Mouse (Mus musculus) A20 (cell line): ENCODE data around the gene Grxcr1.

ENCODE experiments used
- DNase-seq: peaks from one replicate; pipeline ENCODE4 v3.0.0-alpha.2; 2011; ENCODE audit warnings: low read depth, low spot score

The Grxcr1 gene

DNA sequence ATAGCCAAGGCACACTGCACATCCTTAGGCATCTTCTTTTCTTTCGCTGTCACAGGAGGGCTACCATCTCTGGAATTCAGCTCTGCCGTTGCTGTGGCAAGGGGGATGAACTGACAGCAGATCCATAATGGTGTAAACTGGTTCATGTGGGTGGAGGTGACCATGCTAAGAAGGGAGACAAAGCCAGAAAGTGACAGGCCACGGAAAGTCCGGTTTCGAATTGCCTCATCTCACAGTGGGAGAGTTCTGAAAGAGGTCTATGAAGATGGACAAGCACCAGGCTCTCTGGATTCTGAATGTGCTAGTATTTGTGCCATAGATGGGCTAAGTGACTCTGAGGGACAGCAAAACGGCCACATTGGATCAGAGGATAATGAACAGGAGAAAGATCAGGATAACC lies at the start of gene Grxcr1:
Grxcr1 (plus strand) TSS at position 92 of the 400 bp plus-strand sequence.
- no peak for DNase-seq

DNA sequence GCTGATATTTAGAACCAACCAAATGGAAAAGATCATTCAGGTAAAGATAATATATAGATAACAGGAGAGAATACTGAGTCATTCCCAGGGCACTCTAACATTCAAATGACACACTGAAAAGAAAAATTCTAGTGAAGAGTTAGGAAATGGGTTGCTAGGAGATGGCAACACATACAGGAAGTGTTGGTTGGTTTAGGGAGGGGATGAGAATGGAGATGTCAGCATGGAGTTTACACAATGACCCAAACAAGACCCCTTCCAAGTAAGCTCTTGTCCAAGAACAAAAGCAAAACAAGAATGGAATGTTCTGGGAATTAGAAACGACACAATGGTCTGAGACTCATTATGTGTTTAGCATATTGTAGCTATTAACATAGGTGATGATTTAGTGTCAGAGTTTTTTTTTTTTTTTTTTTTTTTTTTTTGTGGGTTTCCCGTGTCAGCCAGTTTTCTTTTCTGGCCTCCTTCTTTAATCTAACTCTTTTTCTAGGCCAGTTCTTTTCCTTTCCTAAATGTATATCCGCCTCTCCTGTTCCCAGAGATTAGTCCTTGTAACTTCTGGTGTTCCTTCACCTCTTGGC lies 49.6 kb upstream of the Grxcr1 start:
- DNase-seq, result no peak

DNA sequence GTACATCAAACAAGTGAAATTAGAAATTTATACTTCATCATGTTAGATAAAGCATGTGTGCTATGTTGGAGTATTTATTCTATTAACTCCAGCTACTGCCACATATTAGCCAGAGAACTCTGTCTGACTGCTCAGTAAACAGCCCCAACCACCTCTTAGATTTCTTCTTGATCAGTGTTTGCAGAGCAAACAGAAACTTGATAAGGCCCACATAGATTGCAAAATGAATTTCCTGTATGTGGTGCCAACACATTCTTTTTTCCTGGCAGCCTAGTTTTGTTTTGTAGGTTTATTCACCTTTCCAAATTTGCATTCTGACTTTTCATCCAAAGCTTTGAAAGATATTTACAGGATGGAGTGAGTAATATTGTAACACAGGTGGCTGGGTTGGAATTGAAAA lies 41.2 kb upstream of the Grxcr1 start:
- no peak for DNase-seq

DNA sequence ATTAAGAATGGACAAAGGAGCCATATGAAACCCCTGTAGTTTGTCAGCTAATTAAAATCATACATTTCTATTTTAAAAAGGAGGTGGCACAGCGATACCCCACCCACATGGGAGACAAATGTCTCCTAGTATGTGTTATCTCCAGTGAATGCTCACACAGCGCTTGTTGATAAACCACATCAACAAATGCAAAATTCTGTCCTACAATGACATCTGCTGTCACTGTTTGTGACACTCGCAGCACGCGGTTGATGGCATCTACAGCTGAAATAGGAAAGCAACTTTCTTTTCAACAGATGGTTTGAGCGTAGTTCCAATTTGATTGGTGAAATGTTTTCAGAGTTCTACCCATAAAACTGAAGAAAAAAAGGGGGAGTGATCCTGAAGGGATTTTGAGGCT lies 29.0 kb upstream of the Grxcr1 start:
- DNase-seq, result no peak

DNA sequence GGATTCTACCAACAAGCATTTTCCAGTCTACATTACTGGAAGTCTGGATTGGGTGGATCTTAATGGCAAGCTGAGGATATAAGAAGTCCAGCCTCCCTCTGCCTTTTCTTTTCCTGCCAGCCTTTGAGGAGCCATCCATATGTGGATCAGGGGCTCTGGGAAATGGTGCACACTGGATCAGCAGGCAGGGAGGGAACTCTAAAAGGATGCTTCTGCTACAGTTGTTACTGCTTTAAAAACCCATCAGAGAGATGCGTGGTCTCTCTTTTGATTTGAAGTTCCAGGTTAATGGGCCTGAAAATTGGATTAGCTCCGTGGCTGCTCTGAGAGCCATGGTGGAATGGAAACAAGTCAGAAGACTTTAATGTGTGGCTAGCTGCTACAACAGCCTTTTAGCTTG lies 27.7 kb upstream of the Grxcr1 start:
- DNase-seq, result no peak

DNA sequence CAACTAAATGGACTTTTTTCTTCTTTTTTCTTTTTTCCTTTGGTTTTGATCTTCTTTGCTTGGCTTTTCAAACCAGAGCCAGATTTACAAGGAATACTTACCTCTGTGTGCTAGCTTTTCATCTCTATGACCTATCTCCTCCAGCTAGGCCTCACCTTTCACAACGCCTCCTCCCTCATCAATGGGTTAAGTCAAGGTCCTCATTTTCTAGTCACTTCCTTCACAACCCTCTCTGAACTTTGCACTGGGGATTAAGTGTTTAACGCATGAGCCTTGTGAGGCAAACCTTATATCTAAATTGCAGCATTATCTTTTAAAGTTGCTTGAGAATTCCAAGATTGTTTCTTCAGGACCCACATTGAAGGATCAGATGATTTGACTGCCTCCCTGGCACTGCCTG lies 27.2 kb upstream of the Grxcr1 start:
- no peak for DNase-seq

DNA sequence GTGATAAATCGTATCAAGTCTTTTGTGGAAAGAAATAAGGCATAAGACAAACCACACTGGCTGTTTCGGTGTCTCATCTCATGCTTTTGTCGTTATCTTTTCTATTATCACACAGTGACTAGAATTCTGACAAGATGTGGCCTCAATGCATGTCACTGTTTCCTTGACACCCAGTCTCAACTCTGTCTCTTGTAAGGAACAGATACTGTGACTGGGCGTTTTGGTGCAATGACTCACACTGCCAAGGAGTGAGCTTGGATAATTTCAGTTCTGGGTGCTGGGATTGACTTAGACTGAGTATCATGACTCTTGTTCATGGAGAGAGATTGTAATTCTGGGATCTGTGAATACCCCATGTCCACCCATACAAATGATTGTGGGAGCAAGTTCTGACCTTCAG lies 24.6 kb upstream of the Grxcr1 start:
- DNase-seq, result no peak

DNA sequence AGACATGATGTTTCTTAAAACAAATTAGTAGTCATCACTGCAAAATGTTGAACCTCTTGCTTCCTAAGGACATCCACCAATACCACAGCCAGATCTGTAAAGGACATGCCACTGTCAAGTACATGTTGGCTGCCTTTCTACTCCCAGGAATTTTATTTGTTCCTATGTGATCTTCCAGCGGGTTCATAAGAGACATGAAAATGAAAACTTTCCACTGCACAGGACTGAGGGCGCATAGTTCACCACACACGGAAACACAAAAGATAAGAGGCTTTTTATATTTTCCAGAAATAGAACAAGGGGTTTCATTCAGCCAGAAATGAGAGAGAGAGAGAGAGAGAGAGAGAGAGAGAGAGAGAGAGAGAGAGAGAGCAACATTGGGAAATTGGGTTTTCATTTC lies 20.1 kb upstream of the Grxcr1 start:
- DNase-seq, result no peak

DNA sequence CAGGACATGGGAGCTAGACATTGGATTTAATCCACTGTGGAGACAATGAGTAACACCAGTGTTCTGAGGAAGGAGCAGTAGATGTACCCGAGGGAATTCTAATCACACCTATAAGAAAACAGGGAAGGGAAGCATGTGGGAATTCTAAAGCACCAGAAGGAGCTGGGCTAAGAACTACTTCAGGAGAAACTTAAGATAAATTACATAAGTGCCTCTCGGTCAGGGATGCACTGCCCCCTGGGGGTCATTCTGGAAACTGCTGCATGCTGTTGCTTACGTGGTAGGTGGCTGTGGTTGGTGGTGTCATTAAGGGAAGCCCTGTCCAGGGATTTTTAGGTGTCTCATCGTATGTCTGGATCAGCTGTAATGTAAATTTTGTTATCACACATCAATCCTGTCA lies 19.0 kb upstream of the Grxcr1 start:
- DNase-seq, result peak; percentile 62

DNA sequence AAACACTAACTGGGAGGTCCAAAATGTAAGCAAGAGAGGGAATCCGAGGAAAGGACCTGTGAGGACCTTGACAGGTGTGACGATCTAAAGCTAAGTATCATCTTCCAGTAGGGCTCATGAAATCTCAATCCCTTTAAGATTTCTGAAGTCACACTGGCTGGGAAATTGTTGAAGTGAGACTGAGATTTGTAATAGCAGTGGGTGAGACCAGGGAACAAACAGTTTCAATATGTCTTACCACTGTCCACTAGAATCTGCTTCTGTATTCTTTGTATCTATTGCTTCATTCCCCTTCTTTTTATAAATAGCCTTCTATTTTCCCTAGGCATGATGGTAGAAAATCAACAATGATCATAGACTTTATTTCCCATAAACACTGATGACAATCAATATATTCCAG lies 10.8 kb upstream of the Grxcr1 start:
- no peak for DNase-seq

DNA sequence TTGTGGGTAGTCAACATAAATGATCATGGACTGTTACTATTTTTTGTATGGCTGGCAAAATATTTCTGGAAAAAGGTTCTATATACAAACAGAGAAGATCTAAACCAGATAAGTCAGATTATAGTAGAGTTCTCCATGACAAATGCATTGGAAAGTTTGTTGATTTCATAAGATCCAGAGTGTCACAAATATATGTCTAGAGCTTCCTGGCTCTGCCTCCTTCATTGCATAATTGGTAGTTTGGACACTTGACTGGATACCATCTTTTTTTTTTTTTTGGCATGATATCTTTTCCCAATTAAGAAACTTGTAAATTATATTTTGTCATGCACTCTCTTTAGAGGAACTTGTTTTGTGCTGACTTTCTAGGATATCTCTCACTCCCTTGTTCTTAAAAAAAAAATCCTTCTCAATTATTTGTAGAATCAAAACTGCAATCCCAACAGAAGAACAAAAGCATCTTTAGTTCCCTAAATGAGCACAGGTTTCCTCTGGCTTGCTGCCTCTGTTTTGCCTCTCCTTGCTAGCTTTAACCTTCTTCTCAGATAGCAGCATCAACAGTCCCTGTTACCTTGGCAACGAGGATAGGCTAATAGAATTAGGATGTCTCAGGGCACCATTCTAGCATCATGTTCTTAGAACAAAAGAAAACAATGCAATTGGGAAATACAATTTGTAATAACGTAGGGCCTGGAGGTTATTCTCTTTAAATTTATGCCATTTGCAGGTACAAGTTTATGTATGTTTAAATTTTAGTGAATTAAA lies 4.8 kb upstream of the Grxcr1 start:
- DNase-seq, result no peak

DNA sequence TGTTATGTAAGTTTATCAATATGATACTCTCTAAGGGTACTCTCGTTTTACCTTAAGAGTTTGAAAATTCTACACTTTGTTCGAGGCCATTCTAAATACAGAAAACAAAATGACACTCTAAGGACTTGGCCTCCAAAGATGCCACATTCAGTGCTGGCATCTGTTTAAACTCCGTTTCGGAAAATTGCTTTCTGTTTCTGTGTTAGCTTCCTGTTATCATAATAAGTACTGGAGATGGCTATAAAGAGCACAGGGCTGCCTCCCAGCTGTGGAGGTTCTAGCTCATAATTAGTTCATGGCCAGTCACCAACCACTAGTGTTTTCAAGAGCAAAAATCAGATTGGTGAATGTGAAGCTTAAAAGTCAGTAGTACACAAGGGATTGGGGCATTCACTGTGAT lies 4.2 kb upstream of the Grxcr1 start:
- no peak for DNase-seq

DNA sequence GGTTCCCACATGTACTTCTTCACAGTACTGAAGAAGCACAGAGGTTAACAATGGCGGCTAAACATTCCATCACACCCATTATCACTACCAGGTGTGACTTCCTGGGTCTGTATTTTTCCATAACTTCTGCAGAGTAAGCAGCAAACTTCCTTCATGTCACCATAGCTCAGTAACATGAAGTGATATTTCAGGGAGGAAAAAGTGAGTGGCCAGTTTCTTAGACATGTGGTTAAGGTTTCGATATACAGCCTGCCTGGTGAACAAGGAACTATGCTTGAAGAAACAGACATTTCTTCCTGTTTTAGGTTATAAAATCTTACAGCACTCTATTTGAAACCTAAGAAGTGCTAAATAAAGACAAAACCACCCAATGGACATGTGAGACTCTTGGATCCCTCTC lies 1.7 kb downstream of the Grxcr1 start:
- DNase-seq, result peak; percentile 8

DNA sequence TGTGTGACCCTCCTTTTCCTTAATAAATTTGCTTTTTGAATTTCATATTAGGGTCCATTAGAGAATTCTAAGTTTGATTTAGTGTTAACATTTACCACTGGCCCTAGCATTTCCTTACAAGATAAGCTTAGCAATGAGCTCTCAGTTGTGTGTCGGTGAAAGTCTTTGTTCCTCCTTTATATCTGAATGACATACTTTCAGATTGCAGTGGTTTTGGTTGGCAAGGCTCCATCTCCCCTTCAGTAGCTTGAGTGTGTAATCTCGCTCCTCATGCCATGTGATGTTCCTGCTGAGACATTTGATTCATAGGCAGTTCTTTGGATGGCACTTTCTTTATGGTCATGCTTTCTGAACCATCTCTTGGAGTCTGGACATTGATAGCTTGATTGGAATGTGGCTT lies 7.4 kb downstream of the Grxcr1 start:
- DNase-seq, result no peak

DNA sequence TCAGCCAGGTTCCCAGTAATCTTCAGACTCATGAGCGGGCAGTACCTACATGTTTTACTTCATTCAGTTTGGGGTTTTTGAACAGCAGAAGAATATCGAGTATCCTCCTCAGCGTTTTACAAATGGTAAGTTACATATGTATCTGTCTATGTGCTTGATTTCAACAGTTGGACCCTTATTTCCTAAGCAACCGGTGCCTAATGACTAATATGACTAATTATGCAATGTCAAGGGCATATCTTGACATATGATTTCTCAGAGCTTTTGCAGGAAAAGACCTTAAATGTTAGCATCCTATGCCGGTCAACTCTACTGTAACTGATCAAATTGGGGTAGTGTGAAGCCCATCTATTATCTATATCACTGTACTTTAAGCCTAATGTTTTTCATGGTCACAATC lies 11.7 kb downstream of the Grxcr1 start:
- no peak for DNase-seq

DNA sequence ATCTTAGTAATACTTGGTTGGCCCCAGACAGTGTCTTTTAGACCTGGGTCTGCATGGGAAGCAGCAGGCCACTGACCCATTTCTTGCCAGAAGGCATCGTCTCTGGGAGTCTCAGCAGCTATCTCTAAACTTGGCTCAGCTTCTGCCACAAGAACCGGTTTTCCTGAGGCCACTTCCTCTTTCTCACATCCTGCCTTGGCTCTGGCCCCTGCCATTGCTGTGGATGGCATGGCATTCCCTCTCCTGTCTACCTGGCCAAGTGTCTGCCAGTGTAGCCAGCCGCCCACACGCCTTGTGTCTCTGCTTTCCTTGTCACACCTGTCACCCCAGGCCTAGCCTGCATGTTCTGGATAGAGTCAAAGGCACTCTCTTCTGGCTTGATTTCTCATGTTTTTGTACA lies 17.1 kb downstream of the Grxcr1 start:
- DNase-seq, result peak; percentile 13

DNA sequence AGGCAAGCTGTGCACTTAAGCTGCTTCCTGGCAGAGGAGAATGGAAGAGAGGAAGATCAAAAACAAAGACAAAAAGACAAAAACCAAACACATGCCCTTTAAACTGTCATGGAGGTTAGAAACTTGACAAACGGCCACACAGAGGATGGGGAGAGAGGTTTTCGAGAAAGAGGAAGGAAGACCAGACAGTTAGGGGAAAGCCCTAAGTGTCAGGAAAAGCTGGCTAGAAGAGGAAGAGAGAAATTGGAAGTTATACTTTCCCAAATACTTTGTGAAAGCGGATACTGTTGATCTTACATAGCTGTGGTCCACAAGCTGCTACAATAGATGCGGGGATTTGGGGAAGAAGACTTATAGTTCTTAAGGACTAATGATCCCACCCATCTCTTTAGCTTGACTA lies 17.9 kb downstream of the Grxcr1 start:
- DNase-seq, result peak; percentile 16

DNA sequence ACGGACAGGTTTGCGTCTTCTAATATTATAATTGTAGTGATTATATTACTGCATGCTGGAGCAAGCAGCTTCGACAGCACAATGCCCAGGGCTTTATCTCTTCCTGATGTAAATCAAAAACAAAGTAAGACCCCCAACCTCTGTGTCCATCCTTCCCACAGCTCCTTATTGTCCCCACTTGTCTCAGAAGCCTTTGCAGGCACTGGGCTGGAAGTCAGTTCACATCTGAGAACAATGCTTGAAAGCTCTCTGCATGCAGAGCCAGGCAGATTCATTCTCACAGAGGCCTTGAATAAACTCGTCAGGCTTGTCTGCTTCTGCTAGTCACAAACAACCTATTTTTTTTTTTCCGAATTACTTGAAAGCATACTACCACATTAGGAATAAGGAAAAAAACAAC lies 19.5 kb downstream of the Grxcr1 start:
- no peak for DNase-seq

DNA sequence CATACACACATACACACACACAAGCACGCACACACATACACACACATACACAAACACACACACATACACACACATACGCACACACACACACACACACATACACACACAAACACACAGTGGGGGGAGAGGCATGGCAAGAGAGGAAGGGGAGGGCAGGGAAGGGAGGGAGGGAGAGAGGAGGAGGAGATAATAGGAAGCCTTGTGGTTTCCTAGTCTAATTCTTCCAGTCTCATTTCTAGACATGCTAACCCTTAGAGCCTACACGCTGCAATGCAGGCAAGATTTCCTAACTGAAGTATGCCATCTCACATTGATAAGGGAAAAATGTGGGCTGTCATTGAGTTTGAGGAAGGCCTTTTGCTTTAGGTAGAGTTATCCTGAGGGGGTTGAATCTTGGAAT lies 25.9 kb downstream of the Grxcr1 start:
- no peak for DNase-seq

DNA sequence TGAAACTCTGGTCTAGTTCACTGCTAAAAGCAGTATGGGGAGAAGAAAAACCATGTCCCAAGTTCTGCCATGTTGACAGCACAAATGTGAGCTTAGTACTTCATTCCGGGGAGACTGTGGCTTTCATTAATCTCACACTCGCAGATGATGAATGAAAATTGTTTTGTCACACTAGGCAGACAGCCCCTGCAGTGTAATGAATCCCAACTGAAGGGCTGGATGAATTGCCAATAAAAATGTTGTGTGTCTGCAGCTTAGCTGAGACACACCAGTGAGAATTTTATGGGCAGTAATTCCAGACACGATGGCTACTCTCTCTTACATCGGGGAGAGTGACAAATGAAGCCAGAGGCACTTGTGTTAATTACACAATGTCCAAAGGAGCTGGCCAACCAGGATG lies 37.1 kb downstream of the Grxcr1 start:
- DNase-seq, result no peak

DNA sequence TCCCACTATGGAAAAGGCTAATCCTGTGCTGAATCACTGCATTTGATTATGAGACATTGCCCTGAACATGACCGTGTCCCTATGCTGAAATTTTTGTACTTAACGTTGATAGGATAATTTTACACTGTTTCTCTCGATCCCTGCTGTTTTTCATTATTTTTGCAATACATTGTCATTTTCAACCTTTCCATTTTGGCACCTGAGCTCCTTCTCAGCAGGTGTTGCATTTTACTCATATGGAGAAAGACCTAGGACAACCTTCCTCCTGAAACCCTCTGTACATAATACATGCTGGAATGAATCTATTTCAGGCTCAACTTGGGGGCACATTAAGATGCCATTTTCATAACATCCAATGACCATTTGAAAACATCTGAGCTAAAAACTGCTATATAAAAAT lies 38.7 kb downstream of the Grxcr1 start:
- no peak for DNase-seq

DNA sequence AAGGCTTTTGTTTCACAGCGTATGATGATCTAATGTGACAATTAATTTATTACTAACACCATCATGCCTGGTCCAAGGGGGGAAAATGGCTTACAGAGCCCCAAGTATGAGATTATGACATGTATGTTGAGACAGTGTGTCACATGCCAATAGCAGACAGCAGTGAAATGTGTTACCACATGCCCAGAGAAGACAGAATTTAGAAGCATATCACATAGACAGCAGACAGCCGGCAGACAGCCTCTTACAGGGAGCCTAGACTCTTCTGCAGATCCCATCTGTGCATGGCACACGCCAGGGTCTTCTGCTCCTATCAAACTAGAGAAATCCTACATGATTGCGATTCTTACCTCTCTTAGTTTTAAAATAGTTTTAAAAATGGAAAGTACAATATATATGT lies 40.2 kb downstream of the Grxcr1 start:
- no peak for DNase-seq

DNA sequence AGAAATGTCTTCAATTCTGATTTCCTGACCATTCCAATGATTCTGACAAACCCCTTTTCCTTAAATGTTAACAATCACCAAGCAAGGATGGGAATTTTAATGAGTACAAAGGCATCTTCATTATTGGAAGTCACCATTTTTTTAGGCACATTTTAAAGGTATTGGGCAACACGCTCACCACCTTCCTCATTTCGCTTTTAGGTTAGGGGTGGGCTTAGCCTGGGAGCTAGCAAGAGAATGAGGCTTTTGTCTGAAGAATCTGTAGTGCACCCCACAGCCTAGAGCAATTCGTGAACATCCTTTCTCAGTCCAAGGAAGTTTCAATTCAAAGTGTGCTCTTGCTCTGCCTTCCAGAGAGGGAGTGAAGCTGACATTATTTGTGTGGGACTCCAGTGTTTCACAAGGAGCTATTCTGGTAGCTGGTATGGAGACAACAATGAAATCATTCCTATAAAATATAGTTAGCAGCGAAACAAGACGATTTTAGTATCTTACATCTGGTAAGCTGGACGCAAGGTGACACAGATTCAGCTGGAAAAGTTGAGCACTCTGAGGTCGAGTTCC lies 55.0 kb downstream of the Grxcr1 start:
- DNase-seq, result no peak
